Mouse (Mus musculus): ENCODE measurements at regions not wholly inside any gene's neighbourhood (a gene's known extent, or its start where the extent isn't known, plus 50 kb on each side); places are given as distances from the start of the nearest gene placed in this dataset.

- ChIA-PET CTCF (no interaction called here), POLR2A (interaction anchor here in 1 of 4 experiments (0.7 kb wide), 1 partner anchor 503 kb away, joined by 5 read pairs; no protein-coding TSS in a partner anchor)
Measured at GRCm38 (mm10) chr10:36229422-36229821, 277.2 kb upstream of the Hs3st5 start.

DNA sequence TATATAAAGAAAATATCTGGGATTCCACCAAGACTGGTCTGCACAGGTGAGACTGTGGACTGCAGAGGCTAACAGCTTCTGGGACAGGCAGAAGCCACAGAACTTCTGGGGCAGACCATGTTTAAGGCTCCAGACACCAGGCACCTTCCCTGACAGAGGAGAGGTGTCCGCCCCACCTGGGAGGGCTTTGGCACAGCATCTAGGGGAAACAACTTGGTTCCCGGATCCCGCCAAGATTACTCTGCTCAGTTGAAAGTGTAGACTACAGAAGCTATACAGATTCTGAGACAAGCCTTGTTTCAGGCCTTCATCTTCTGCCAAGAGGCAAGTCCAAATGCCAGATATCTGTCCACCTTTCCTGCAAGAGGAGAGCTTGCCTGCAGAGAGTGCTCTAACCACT lies 267.1 kb upstream of the Hs3st5 start:
- CTCF ChIA-PET: no interaction called here
- POLR2A ChIA-PET: no interaction called here

DNA sequence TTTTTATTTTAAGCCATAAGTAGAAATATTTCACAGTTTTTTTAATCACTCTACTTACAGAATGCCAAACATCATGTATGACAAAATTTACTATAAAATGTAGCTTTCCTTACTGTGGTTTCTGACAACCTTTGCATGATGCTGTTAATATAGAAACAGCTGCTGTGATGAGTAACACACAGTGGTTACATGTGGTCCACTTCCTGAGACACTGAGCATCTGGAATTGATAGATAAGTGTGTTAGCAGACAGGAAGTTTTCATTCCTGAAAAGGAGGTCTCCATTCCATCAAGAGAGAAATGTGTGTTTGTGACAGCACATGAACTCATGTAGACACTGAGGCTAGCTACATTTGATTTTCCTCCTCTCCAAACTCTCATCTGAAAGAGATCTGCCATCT lies 258.2 kb upstream of the Hs3st5 start:
- ChIA-PET POLR2A (no interaction called here), CTCF (no interaction called here)
